Mouse (Mus musculus): ENCODE measurements around the gene Golga4. TPM values are rescaled to one million over a fixed set of nuclear protein-coding genes. Genes with fewer than 3 reads are reported as not detected.

Golga4 gene
- polyA plus RNA-seq, 1 experiment from 2014 or later: 52.4 TPM

DNA sequence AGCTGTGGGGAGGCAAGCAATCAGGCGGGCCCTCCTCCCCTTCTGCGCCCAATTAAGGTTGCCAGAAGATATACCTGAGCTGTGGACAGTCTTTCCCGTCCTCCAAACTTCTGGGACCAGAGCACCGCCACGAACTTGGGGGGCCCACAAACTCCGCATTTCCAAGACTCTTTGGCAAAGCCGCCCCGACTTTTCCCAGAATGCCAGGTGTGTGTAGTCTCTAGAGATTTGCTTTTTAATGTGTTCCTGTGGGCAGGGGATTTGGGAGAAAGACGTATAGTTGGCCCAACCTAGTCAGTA is 19.0 kb upstream of the Golga4 start:
- H3K9me3 ChIP-seq (ENCODE audit: control insufficient read depth, low read length): no peaks in the 10 kb centered on the region
- ATAC-seq (ENCODE audit: insufficient read depth, low FRiP score, low TSS enrichment): no peak
- H3K4me1 ChIP-seq (ENCODE audit: control insufficient read depth, insufficient read depth, low read length): peaks cover 3% of the 10 kb centered on the region; the same call in 1 of the 2 replicates
- no peak for DNase-seq (ENCODE audit: low spot score)
- no peak overlapping the region for H3K4me3 ChIP-seq (ENCODE audit: low read depth, low read length)
- no peak overlapping the region for H3K9ac ChIP-seq (ENCODE audit: low read length)
- no peaks in the 10 kb centered on the region for H3K36me3 ChIP-seq (ENCODE audit: control insufficient read depth, insufficient read depth, low read length)
- no peak overlapping the region for H3K4me2 ChIP-seq (ENCODE audit: low read depth)
- H3K27ac ChIP-seq (ENCODE audit: low read depth, low read length): no peak overlapping the region
- 0% methylated on average over 9 of the region's 9 CpGs for WGBS
- H3K27me3 ChIP-seq (ENCODE audit: control insufficient read depth, insufficient read depth, low read length): peaks cover 72% of the 10 kb centered on the region

DNA sequence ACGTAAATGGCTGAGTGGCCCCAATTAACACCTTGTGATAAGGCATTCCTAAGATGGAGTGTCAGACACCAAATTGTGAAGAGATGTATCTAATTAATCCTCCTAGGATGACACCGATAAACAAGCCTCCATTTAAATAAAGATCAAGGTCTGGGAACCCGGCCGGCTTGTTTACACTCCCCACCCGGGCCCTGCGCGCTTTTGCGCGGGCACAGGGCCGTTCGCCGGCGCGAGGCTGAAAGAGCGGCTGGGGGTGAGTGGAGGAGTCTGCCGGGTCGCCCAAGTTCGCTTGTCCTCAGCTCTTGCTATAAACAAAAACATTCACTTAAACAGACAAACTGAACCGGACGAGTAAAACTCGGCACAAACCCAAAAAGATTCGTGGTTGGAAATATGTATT is 18.4 kb upstream of the Golga4 start:
- peaks cover 67% of the 10 kb centered on the region for H3K27me3 ChIP-seq (ENCODE audit: control insufficient read depth, insufficient read depth, low read length)
- ATAC-seq (ENCODE audit: insufficient read depth, low FRiP score, low TSS enrichment): no peak
- H3K4me2 ChIP-seq (ENCODE audit: low read depth): 0 out of 2 replicates have a peak overlapping the region, but pooled peaks have one; percentile 5
- 0% methylated on average over 22 of the region's 22 CpGs for WGBS
- DNase-seq (ENCODE audit: low spot score): peak; percentile 46
- H3K9me3 ChIP-seq (ENCODE audit: control insufficient read depth, low read length): no peaks in the 10 kb centered on the region
- H3K27ac ChIP-seq (ENCODE audit: low read depth, low read length): no peak overlapping the region
- H3K9ac ChIP-seq (ENCODE audit: low read length): no peak overlapping the region
- no peaks in the 10 kb centered on the region for H3K36me3 ChIP-seq (ENCODE audit: control insufficient read depth, insufficient read depth, low read length)
- H3K4me3 ChIP-seq (ENCODE audit: low read depth, low read length): peak overlapping the region; percentile 20; the same call in 1 of the 2 replicates
- peaks cover 3% of the 10 kb centered on the region; the same call in 1 of the 2 replicates for H3K4me1 ChIP-seq (ENCODE audit: control insufficient read depth, insufficient read depth, low read length)

DNA sequence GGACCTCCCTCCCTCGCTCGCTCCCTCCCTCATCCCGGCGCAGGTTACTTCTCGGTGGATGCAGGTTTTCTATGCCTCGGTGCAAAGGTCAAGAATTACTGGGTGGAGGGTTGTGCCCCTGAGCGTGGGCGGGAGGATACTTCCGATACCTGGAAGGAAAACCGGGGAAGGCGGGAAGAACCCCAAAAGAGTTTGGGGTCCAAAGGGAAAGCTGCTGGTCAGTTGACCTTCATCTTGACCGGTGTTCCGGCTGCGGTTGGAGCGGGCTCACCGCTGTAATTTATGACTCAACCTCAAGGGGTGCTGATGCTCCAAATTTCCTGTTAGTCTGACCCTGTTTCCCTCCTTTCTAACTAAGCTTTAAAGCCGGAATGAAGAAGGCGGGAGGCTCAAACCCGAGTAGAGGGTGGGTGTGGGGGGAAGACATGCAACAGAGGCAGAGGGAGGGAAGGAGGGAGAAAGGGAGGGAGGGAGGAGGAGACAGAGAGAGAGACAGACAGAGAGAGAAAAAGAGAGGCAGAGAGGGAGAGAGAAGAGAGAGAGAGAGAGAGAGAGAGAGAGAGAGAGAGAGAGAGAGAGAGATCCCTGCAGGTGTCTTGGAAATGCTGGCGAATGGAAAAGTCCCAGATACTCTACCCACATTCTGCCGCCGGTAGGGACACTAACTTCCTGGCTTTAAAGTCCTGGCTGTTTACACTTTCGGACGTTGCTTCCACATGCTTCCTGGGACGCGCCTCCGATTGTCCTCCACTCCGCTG is 17.8 kb upstream of the Golga4 start:
- Histone ChIP-seq H3K27ac (ENCODE audit: low read depth, low read length) (no peak overlapping the region), H3K4me3 (ENCODE audit: low read depth, low read length) (peak overlapping the region; percentile 20; the same call in 1 of the 2 replicates), H3K36me3 (ENCODE audit: control insufficient read depth, insufficient read depth, low read length) (no peaks in the 10 kb centered on the region), H3K27me3 (ENCODE audit: control insufficient read depth, insufficient read depth, low read length) (peaks cover 62% of the 10 kb centered on the region), H3K9me3 (ENCODE audit: control insufficient read depth, low read length) (no peaks in the 10 kb centered on the region), H3K9ac (ENCODE audit: low read length) (no peak overlapping the region), H3K4me1 (ENCODE audit: control insufficient read depth, insufficient read depth, low read length) (peaks cover 3% of the 10 kb centered on the region; the same call in 1 of the 2 replicates), H3K4me2 (ENCODE audit: low read depth) (peak overlapping the region; percentile 20)
- DNase-seq (ENCODE audit: low spot score): peak; percentile 64
- WGBS: under 1% methylated on average over 28 of the region's 28 CpGs
- ATAC-seq (ENCODE audit: insufficient read depth, low FRiP score, low TSS enrichment): no peak

DNA sequence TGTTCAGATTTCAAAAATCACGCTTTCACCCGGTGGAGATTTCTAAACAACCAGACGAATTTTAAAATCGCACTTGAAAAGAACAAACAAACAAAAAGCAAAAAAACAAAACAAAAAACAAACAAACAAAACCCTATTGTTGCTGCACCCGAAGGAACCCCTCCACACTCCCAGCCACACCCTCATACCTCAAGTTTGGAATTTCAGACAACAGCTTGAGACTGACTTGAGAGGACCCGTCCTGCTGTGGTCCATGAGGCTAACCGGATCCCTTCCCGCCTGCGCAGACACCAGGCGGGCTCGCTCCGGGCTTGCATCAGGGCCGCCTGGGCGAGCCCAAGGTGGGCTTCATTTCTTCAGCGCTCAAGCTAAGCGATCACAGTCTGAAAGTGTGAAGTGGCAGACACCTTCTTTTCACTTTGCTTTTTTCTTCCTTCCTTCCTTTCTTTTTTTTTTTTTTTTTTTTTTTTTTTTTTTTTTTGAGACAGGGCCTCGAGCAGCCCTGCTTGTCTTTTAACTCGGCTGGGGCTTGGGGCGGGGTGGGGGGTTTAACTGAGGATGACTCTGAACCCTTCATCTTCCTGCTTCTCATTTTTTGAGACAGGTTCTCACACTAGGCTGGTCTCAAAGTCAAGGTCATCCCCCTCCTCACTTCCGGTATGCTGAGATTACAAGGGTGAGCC is 17.0 kb upstream of the Golga4 start:
- Histone ChIP-seq H3K36me3 (ENCODE audit: control insufficient read depth, insufficient read depth, low read length) (no peaks in the 10 kb centered on the region), H3K4me3 (ENCODE audit: low read depth, low read length) (peak overlapping the region; percentile 20; the same call in 1 of the 2 replicates), H3K27me3 (ENCODE audit: control insufficient read depth, insufficient read depth, low read length) (peaks cover 56% of the 10 kb centered on the region), H3K9me3 (ENCODE audit: control insufficient read depth, low read length) (no peaks in the 10 kb centered on the region), H3K9ac (ENCODE audit: low read length) (no peak overlapping the region), H3K4me1 (ENCODE audit: control insufficient read depth, insufficient read depth, low read length) (peaks cover 3% of the 10 kb centered on the region; the same call in 1 of the 2 replicates), H3K27ac (ENCODE audit: low read depth, low read length) (no peak overlapping the region), H3K4me2 (ENCODE audit: low read depth) (peak overlapping the region; percentile 39)
- WGBS: under 1% methylated on average over 20 of the region's 20 CpGs
- peak; percentile 10; the same call in 1 of the 2 replicates for ATAC-seq (ENCODE audit: insufficient read depth, low FRiP score, low TSS enrichment)
- peak; percentile 39 for DNase-seq (ENCODE audit: low spot score)

DNA sequence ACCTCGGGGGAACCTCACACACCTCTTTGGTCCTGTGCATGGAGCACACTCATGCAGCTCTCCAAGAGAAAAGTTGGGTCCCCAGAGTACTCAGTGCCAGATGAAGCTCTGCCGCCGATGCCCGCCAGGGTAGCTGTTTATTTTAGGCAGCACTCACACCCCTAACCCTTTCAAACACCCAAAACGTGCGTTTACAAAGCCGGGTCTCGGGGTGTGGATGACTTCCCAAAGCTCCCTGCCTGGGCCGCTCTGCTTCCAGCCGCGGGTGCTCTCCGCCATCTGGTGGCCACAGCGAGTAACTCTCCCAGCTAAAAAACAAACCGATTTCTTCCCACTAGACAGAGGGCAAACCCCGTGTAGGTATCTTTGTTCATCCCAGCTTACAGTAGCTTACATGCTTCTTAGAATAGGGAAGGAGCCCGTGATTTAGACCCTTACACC is 16.5 kb upstream of the Golga4 start:
- Histone ChIP-seq H3K4me1 (ENCODE audit: control insufficient read depth, insufficient read depth, low read length) (peaks cover 3% of the 10 kb centered on the region; the same call in 1 of the 2 replicates), H3K4me3 (ENCODE audit: low read depth, low read length) (0 out of 2 replicates have a peak overlapping the region, but pooled peaks have one; percentile 12), H3K9me3 (ENCODE audit: control insufficient read depth, low read length) (no peaks in the 10 kb centered on the region), H3K9ac (ENCODE audit: low read length) (no peak overlapping the region), H3K36me3 (ENCODE audit: control insufficient read depth, insufficient read depth, low read length) (no peaks in the 10 kb centered on the region), H3K4me2 (ENCODE audit: low read depth) (peak overlapping the region; percentile 29), H3K27me3 (ENCODE audit: control insufficient read depth, insufficient read depth, low read length) (peaks cover 51% of the 10 kb centered on the region), H3K27ac (ENCODE audit: low read depth, low read length) (no peak overlapping the region)
- DNase-seq (ENCODE audit: low spot score) (peak; percentile 88), ATAC-seq (ENCODE audit: insufficient read depth, low FRiP score, low TSS enrichment) (peak; percentile 84)
- 1% methylated on average over 16 of the region's 16 CpGs for WGBS

DNA sequence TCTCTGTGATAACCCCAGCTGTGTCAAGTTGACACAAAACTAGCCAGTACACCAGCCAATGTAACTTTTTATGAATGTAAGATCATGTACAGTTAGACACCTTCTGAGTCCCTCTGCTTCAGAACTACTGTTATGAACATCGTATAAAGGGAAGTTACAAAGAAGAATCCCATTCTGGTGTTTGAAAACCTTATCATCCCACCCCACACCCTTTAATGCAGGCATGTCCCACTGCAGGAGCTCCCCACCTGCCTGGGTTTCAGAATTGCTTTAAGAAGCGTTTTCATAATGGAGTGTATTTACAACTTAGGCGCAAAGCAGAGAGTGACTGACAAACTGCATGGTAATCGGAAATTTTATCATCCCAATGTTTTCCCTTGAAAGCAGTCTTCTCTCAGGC is 14.9 kb upstream of the Golga4 start:
- H3K4me3 ChIP-seq (ENCODE audit: low read depth, low read length): no peak overlapping the region
- 88% methylated on average over 4 of the region's 4 CpGs for WGBS
- no peak overlapping the region for H3K4me2 ChIP-seq (ENCODE audit: low read depth)
- no peaks in the 10 kb centered on the region for H3K9me3 ChIP-seq (ENCODE audit: control insufficient read depth, low read length)
- peaks cover 3% of the 10 kb centered on the region; the same call in 1 of the 2 replicates for H3K4me1 ChIP-seq (ENCODE audit: control insufficient read depth, insufficient read depth, low read length)
- H3K36me3 ChIP-seq (ENCODE audit: control insufficient read depth, insufficient read depth, low read length): no peaks in the 10 kb centered on the region
- peaks cover 35% of the 10 kb centered on the region for H3K27me3 ChIP-seq (ENCODE audit: control insufficient read depth, insufficient read depth, low read length)
- no peak overlapping the region for H3K27ac ChIP-seq (ENCODE audit: low read depth, low read length)
- DNase-seq (ENCODE audit: low spot score) (no peak), ATAC-seq (ENCODE audit: insufficient read depth, low FRiP score, low TSS enrichment) (no peak)
- no peak overlapping the region for H3K9ac ChIP-seq (ENCODE audit: low read length)

DNA sequence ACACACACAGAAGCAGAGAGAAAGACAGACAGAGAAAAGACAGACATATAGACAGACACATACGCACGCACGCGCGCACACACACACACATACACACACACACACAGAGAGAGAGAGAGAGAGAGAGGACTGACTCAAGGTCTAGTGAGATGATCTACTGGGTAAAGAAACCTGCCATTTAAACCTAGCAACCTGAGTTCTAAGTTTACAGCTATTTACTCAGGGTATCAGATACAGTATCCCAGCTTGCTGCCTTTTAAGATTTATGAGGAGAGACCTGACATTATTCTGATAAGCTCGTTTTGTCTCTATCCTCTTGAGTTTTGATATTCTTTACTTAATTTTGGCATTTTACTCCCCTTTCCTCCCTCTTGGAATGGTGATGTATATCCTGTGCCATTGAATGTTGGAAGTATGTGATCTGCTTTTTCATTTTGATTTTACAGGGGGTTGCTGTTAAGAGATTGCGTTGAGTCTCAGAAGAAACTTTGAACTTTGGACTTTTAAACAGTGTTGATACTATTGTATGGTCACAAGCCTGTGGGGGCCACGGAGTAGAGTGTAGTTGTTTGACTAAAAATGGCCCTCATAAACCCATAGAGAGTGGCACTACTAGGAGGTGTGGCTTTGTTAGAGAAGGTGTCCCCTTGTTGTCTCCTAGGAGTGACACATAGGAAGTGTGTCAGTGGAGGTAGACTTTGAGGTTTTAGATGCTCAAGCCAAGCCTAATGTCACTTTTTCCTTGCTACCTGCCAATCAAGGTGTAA is 13.0 kb upstream of the Golga4 start:
- peaks cover 15% of the 10 kb centered on the region for H3K27me3 ChIP-seq (ENCODE audit: control insufficient read depth, insufficient read depth, low read length)

DNA sequence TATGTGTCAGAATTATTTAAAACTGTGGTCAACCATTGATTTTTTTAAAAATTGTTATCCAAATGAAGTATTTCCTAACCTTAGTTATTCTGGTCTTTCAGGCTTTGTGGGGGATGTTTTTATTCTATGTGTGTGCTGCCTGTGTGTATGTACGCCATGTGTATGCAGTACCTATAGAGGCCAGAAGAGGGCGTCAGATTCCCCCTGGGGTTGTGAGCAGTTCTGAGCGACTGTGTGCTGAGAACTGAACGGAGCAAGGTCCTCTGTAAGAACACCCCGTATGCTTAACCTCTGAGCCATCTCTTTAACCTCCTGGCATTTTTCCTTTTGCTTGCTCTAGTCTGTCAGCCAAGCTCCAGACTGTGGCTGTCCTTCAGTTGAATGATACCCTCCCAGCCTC is 12.0 kb upstream of the Golga4 start:
- Histone ChIP-seq H3K4me1 (ENCODE audit: control insufficient read depth, insufficient read depth, low read length) (no peaks in the 10 kb centered on the region), H3K27ac (ENCODE audit: low read depth, low read length) (no peak overlapping the region), H3K9ac (ENCODE audit: low read length) (no peak overlapping the region), H3K4me3 (ENCODE audit: low read depth, low read length) (no peak overlapping the region), H3K27me3 (ENCODE audit: control insufficient read depth, insufficient read depth, low read length) (peaks cover 7% of the 10 kb centered on the region), H3K9me3 (ENCODE audit: control insufficient read depth, low read length) (no peaks in the 10 kb centered on the region), H3K4me2 (ENCODE audit: low read depth) (no peak overlapping the region), H3K36me3 (ENCODE audit: control insufficient read depth, insufficient read depth, low read length) (no peaks in the 10 kb centered on the region)
- 91% methylated on average over 5 of the region's 5 CpGs for WGBS
- DNase-seq (ENCODE audit: low spot score) (no peak), ATAC-seq (ENCODE audit: insufficient read depth, low FRiP score, low TSS enrichment) (no peak)

More for the DNA sequence above, 13.0 kb upstream of the Golga4 start:
- no peaks in the 10 kb centered on the region for H3K9me3 ChIP-seq (ENCODE audit: control insufficient read depth, low read length)
- ATAC-seq (ENCODE audit: insufficient read depth, low FRiP score, low TSS enrichment): no peak
- peaks cover 3% of the 10 kb centered on the region; the same call in 1 of the 2 replicates for H3K4me1 ChIP-seq (ENCODE audit: control insufficient read depth, insufficient read depth, low read length)
- 89% methylated on average over 8 of the region's 8 CpGs for WGBS
- no peaks in the 10 kb centered on the region for H3K36me3 ChIP-seq (ENCODE audit: control insufficient read depth, insufficient read depth, low read length)
- no peak overlapping the region for H3K4me3 ChIP-seq (ENCODE audit: low read depth, low read length)
- no peak overlapping the region for H3K27ac ChIP-seq (ENCODE audit: low read depth, low read length)
- no peak overlapping the region for H3K9ac ChIP-seq (ENCODE audit: low read length)
- H3K4me2 ChIP-seq (ENCODE audit: low read depth): no peak overlapping the region
- no peak for DNase-seq (ENCODE audit: low spot score)

All from neural tube, embryonic 11.5 days (tissue).